Mouse (Mus musculus) adrenal gland, postnatal 25 days (tissue): ENCODE results near the gene Znhit1. TPM values are rescaled to one million over a fixed set of nuclear protein-coding genes. Genes with fewer than 3 reads are reported as not detected.

Source experiments
- DNase-seq: peaks from one replicate; pipeline ENCODE4 v3.0.0; 2021; ENCODE audit warnings: mixed read lengths
- total RNA-seq: library from RNA; stranded (reverse); gene quantifications from 2 replicates; pipeline ENCODE4 v1.2.3, GENCODE M21; 2021

The Znhit1 gene
- total RNA-seq, 1 experiment from 2014 or later = 74.8 TPM

DNA sequence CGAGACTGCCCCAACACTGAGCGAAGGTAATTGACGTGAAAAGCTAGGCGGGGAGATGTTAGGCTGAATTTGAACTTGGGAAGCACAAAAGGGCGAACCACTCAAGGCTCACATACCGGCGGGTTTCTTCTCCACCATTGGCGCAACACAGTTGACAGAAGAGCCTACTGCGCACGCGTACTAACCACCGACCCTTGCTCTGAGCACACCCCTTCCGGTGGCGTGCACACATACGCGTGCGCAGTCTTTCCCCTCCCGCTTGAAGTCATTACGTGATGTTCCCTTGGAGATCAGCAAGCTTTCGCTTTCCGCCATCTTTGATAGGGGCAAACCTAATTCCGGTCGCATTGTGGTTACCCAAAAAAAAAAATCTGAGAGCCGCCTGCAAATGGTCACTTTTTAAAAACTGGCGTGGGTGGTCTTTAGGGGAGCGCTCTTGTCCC is 1.1 kb downstream of the Znhit1 start, which contains the start of gene Plod3:
TSS of gene Plod3 (plus strand) at position 325 of the 443 bp plus-strand sequence.
- peak; percentile 95 for DNase-seq

DNA sequence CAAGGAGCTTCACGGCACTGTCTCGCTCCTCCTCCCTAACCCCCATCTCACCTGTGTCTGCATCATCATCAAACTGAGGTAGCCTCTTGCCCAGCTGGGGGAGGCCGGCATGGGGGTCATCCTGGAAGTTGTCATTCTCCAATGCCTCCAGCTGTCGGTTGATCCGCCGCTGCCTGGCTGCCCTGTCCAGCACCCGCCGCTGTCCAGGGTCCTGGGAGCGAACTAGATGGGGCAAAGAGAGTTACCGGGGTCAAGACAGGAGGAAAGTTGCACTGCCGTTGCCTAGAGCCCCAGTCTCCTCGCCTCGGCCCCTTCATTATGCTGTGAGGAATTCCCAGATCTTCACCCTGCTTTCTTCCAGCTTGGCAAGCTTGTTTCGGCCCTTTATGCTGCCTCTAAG is 3.0 kb downstream of the Znhit1 start:
- DNase-seq = no peak

DNA sequence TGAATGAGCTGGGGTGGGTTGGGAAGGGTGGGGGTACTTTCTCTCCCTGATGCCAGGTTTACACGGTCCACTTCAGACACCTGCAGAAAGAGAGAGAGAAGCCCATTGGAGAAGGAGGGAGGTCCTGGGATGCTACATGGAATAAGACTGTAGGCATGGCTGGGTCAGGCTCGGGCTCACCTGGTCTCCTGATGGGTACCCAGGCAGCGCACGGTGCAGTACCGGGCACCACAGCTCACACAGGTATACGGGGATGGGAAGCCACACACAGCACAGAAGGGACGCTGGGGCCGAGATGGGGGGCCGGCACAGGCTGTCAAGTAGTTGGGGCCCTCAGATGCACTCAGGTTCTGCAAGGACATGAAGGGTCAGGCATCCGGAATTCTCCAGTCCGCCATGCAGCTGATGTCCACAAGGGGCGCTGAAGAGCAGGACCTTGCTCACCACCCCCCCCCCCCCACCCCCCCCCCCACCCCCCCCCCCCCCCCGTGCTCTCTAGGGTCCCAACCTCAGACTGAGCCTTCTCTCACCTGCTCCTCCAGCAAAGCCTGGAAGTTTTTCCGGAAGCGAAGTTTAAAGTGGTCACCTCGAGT is 5.4 kb downstream of the Znhit1 start:
- peak; percentile 45 for DNase-seq

DNA sequence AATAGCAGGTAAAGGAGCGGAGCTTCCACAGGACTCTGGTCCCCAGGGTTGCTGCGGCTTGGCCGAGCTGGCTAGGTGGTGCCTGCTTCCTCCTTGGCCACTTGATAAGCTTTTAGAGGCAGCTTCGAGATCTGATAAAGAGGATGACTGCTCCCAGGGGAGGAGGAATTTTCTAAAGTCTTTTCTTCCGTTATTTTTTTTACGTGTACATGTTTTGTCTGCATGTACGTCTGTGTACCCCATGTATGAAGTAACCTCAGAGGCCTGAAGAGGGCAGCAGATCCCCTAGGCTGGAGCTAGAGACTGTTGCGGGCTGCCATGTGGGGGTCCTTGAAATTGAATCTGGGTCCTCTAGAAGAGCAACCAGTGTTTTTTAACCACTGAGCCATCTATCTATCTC is 6.8 kb downstream of the Znhit1 start:
- no peak for DNase-seq

DNA sequence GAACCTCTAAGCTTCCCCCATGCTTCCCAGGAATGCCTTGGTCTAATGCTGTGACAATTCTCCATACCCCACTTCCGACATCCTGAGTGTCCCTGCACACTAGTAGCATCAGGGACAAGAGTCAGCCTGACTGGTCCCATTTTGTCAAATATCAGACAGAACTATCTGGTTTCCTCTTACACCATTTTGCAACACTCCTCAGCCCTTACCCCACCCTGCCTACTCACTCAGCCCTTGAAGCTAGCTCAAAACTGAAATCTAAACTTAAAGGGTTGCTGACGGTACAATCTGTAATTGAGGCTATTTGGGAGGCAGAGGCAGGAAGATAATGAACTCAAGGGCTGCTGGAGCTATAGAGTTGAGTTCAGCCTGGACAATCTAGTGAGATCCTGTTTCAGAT is 8.1 kb downstream of the Znhit1 start:
- DNase-seq = no peak

DNA sequence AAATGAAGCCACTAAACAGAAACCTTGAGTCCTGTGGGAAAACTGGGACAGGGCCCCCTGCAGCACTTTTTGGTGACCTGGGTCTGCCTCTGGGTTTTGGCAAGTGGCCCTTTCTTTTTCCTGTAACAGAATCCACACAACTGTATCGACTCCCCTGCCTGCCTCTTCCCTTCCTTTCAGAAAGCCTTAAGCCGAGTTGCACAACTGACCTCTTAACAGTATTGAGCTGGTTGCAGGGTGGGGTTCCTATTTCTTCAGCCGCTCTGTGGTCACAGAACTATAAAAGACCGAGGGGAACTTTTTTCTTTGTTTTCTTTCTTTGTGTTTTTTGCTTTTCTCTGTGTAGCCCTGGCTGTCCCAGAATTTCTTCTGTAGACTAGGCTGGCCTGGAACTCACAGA is 10.1 kb downstream of the Znhit1 start:
- DNase-seq = no peak

DNA sequence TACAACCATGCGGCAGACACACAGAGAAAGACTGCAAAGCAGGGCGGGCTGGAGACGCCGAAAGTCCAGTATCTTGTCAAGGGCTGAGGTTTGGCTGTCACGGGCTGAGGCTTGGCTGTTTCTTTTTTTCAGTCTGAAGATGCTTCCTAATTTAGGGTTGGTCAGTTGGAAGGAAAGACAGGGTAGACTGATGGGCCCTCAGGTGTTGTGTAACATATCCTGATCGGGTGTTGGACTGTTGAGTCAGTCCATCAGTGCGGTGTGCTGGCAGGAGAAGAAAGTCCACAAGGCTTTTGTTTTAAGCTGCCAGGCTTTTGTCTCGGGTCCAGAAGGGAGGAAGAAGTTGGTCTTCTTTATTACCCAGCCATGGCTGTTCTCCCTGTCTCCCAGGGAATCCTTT is 14.2 kb downstream of the Znhit1 start:
- DNase-seq = no peak

DNA sequence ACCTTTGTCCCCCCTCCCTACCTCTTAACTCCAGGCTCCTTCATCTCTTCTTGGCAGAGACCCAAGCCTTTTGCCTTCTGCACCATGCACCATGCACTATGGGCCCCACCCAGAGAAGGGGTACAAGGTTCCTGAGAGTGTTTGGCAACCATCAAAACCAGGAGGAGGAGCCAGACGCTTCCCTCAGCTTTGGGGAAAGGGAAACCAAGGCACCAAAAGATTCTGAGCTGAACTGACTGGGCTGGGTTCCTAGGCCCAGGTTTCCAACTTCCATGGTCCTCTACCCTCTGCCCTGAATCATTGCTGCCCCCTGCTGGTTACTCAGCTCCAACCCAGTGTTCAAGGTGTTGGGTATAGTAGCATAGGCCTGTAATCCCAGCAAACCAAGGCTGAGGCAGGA is 17.1 kb downstream of the Znhit1 start:
- peak; percentile 77 for DNase-seq

DNA sequence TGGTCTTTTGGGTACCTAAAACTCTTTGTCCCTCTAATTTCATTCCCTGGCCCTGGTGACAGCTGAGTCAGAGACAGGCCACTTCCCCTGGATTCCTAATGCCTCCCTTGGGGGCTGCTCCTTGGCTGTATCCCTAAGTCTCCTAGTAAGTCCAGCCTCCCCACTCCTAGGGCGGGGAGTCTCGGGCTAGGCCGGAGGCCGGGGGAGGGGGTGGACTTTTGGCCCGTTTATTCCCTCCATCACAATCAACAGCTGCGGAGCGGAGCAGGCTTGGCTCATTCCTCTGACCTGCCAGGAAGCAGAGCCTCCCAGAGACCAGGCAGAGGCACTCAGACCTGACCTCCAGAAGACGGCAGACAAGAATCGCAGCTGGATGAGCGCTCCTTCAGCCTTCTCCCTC is 20.2 kb downstream of the Znhit1 start:
- peak; percentile 59 for DNase-seq

DNA sequence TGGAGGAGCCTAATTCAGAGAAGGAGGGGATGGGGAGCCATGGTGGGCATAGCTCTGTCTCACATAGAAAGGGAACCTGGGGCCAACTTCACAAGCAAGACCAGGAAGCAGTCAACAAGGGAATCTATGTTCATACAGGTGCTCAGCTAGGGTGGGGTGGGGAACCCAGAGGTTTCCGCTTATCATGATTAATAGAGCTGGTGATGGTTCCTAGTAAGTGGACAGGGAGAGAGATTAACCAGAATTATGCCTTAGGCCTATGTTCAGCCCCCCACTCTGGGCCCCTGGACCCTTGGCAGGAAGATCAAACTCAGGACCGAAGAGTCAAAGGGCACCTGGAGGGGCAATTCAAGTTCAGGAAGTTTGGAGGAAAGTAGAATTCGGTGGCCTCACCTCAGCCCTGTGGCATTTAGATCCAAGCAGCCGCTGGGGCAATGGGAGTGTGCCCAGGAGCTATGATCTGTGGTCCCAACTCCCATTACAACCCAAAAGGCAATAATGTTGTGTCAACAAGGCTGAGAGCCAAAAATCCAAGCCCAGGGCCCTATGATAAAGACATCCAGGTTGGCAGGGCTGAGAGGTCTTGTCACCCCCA is 20.9 kb downstream of the Znhit1 start:
- no peak for DNase-seq

DNA sequence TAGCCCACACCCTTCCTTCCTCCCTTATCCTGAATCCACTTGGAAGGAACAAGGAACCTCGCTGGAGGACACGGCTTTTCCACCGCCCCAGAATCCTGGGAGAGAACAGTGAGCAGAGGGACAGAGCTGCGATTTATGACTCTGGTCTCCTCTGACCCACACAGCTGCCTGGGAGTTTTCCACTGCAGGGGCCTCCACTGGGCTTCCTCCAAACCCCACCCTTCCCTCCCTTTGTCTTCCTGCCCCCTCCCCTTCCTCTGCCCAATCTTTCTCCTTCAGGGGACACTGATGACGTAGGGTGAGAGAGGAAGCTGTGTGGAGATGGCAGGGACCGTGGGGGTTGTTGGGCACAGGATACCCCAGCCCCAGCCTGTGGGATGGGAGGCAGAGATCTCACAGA is 21.5 kb downstream of the Znhit1 start, which contains the start of gene Cldn15:
TSS of gene Cldn15 (plus strand) at position 286 of the 400 bp plus-strand sequence.
- DNase-seq = peak; percentile 29

DNA sequence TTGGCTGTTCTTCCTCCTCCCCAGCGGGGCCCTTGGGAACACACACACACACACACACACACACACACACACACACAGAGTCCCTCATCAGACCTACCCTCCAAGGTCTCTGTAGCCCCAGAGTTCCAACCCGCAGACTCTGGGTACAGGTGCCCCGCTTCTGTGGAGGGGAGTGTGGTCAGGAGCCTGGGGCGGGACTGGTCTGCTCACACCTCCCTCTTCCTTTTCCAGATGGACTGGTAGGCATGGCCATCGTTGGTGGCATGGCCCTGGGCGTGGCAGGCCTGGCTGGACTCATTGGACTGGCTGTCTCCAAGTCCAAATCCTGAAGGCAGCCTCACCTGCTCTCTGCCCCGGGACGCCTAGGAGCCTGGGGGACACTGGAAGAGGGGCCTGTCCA is 22.1 kb downstream of the Znhit1 start:
- no peak for DNase-seq

DNA sequence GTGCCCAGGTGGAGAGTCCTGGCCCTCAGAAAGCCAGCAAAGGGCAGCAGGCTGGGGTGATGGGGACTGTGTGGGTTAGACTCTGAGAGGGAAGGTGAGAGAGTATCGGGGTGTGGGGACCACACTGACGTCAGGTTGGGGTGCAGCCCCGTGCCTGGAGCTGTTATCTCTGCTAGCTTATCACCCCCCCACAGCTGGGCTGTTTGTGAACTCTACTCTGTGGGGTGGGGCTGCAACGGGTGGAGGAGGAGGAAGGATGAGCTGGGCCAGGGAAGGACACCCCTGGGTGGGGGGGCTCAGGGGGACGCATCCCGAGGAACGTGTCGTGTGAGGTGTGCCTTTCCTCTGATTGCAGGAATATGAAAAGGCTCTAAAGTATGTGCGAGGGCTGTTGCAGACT is 22.6 kb downstream of the Znhit1 start:
- DNase-seq = no peak

DNA sequence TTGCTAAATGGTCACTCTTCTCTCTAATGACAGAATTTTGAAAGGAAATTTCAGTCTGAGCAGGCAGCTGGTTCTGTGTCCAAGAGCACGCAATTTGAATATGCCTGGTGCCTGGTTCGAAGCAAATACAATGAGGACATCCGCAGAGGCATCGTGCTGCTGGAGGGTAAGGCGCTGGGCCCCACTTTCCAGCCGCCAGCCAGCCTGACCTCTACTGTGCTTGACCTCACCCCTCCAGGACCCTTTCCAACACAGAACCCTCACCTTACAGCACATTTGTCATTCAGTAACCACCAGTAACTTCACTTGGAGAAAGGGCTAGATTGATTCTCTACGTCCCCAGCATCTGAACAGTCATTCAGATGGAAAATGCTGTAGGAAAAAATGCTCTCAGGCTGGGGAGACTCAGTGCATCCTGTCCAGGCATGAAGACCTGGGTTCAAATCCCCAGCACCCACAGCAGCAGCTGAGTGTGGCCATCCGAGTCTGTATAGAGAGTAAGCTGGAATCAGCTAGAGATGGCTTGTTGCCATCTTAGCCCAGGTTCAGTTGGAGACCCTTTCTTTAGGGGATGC is 24.8 kb downstream of the Znhit1 start:
- DNase-seq = no peak

DNA sequence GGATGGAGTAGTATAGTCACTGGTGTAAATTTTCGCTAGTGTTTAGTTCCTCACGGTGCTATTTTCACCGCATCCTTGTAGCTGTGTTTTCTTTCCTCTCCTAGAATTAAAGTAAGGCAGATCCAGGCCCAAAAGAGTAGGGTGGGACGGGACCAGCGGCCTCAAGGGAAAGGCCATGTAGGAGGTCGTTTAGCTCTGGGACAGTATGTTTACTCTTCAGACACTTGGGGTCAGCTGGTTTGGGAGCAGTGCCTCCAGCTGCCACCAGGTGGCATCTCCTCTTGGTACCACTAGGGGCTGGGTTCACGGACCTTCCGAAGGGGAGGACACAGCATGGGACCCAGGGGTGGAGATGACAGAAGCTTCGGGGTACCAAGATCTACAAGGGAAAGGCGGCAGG is 25.3 kb downstream of the Znhit1 start:
- peak; percentile 78 for DNase-seq

DNA sequence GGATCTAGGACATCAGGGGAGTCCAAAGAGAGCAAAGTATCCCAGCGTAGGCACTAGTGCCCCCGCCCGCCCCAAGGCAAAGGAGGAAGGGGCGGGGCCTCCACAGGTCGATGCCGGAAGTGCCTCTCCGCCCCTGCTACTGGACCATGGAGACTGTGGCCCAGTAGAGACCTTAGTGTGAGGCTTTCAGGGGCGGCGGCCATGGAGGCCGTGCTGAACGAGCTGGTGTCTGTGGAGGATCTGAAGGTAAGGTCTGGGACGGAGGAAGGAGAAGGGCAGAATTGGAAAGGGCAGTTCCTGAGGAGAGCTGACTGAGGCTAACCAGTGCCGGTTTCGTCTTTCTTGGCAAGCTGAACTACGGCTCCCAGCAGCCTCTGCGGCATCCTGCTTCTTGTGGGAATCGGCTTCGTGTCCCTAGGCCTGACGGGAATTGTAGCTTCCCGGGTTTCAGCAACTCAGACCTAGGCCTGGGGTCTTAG is 25.8 kb downstream of the Znhit1 start:
- peak; percentile 86 for DNase-seq

DNA sequence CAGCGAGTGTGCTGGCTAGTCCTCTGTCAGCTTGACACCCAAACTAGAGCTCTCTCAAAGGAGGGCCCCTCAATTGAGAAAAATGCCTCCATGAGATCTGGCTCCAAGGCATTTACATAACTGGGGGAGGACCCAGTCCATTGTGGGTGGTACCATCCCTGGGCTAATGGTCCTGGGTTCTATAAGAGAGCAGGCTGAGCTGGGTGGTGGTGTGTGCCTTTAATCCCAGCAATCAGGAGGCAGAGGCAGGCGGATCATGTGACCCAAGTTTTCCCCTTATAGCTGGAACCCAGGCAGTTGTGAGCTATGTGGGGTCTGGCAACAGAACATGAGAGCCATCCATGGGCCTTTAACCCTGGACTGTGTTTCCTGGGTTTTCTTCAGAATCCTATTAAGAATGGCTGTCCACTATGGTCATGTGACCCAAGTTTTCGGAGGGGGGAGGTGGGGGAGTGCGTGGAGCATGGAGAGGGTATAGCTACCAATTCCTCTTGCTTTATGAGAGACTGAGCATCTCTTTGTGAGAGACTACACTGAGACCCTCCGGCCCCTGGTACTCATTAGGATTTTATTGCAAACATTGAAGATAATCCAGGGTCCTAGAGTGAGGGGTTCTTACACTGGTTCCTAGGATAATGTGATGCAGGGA is 26.4 kb downstream of the Znhit1 start:
- DNase-seq = no peak

DNA sequence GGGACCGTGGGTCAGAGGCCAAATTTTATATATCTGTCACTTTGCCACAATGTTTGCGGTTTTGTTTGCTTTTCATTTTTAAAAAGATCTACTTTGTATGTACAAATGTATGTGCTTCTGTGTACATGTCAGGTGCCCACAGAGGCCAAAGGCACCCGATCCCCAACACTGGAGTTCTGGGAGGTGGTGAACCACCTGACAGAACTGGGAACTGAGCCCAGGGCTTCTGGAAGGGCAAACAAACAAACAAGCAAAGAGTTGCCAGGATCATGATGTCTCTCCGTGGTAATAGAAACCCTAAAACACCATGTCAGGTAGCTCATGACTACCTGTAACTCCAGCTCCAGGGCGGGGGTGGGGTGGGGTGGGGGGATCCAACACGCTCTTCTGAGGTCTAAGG is 27.8 kb downstream of the Znhit1 start:
- DNase-seq = no peak

DNA sequence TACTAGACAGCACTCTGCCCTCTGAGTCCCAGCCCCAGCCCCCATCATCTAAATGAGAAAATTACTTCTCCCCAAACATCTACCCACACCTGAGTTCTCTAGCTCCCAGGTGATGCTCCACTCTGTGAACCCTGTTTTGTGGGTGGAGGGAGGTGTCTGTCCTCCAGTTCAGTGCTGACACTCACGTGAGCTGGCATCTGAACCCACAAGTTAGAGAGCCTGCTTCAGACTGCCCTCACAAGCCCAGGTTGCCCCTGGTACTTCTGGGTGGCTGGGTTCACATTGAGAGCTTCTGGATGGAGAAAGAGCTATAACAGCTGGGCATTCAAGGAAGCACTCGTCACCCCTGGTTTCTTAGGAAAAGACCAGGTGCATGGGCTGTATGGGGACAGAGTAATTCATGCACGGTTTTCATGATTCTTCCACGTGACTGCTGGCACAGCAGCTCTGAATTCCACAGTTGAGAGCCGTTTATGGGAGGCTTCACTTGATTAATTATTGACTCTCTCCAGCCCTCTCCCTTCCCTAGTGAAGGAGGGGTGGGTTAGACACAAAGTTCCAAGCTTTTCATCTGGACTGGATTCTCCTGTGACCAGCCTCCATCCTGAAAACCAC is 28.7 kb downstream of the Znhit1 start:
- DNase-seq = no peak

DNA sequence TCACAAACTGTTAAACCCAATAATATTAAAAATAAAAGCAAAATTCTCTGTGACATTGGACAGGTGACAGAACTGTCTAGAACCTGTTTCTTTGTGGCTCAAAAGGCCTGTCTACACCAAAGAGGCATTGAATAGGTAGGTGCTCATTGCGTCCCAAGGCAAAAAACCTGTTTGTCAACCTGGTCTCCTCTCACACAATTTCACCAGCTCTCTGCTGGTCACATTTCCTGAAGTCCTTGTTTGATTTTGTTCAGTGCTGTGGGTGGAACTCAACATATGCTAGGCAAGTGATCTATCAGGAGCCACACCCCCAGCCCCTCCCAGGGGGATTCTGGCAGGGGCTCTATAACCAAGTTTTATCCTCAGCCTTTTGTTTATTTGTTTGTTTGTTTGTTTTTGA is 30.6 kb downstream of the Znhit1 start:
- DNase-seq = no peak

DNA sequence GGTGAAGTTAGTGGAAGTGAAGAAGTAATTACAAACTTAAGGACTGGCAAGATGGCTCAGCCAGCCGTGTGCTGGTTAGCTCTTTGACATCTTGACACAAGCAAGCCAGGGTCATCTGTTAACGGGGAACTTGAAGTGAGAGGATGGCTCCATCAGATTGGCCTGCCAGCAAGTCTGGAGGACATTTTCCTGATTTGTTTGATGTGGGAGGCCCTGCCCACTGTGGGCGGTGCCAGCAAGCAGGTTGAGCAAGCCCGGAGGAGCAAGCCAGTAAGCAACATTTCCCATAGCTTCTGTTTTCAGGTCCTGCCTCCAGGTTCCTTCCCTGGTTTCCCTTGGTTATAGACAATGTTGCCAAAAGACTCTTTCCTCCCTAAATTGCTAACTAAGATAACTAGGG is 32.2 kb downstream of the Znhit1 start:
- DNase-seq = no peak

DNA sequence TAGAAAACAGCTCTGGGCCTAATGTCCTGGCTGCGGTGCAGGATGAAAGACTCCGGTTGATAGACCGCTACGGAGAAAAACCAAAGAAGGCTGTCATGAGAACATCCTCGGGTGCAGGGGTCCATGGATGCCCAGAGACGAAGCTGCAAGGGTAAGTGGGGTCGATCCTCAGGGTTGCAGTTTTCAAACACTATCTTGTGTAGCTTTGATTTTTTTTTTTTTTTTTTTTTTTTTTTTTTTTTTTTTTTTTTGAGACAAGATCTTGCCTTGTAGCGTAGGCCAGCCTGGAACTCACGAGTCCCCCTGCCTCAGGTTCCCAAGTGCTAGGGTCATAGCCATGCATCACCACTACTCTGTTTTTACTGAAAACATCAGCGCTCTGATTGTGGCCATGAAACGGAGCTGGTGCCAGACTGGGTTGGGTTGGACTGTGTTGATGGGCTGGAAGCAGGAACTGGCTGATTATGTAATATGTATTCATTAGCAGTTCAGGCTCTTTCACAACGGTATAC is 34.3 kb downstream of the Znhit1 start:
- DNase-seq = peak; percentile 23

DNA sequence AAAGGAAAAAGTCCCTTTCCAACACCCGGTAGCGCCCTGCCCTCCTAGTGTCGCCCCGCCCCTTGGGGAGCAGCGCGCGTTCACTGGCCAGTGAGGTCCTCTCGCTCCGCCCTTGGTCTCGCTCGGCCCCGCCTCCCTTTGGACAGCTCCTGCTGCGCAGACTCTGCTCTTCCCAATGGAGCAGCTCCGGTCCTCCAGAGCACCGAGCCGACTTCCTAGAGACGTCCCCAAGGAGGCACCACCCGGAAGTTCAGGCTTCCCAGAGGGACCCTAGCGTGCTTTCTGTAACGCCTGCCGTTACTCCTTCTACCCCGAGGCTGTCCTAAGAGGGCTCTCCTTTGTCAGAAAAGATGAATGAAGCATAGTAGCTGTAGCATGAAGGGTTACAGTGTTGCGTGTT is 34.8 kb downstream of the Znhit1 start, which contains the start of gene Fis1:
TSS of gene Fis1 (plus strand) at position 261 of the 400 bp plus-strand sequence.
- DNase-seq = peak; percentile 97
